Mouse (Mus musculus): Measurements from ENCODE around the gene Mmp14.

- no peak; the same call in 1 of the 2 replicates for TF ChIP-seq POLR2A (IDR thresholded peaks at IDR 0.05; ENCODE audit: low read depth, low read length)
- no peak for TF ChIP-seq CTCF (IDR thresholded peaks at IDR 0.05; ENCODE audit: borderline replicate concordance, insufficient read depth, low read length)
Measured at GRCm38 (mm10) chr14:54426003-54426688, 5.3 kb upstream of the Mmp14 start.
